Mouse (Mus musculus): ENCODE results near the gene Rabgap1l. TPM values are rescaled to one million over a fixed set of nuclear protein-coding genes. Genes with fewer than 3 reads are reported as not detected.
A peak's percentile ranks its signal among the peaks of the same experiment; 100 is the strongest.

Rabgap1l gene
- total and polyA plus RNA-seq, 2 experiments from 2014 or later = 27.4 to 140 TPM

GRCm38 (mm10) chr1:160308498-160308897, 484.5 kb downstream of the Rabgap1l start:
- H3K4me3 ChIP-seq (ENCODE audit: low read depth, low read length) = no peak overlapping the region
- H3K27me3 ChIP-seq (ENCODE audit: insufficient read depth, low read length) = no peaks in the 10 kb centered on the region
- H3K36me3 ChIP-seq (ENCODE audit: insufficient read depth) = no peaks in the 10 kb centered on the region
- no peak overlapping the region for H3K9ac ChIP-seq
- no peak for ATAC-seq
- H3K27ac ChIP-seq (ENCODE audit: low read depth, low read length) = no peak overlapping the region
- no peak for TF ChIP-seq CTCF (IDR thresholded peaks at IDR 0.05; ENCODE audit: low read depth)
- no peaks in the 10 kb centered on the region for H3K9me3 ChIP-seq (ENCODE audit: low read length)
- WGBS = 67% methylated on average over 7 of the region's 7 CpGs
- peaks cover 4% of the 10 kb centered on the region; the same call in 1 of the 2 replicates for H3K4me1 ChIP-seq (ENCODE audit: insufficient read depth)
- H3K4me2 ChIP-seq (ENCODE audit: low read depth) = no peak overlapping the region
- no peak for DNase-seq

- Histone ChIP-seq H3K27me3 (ENCODE audit: insufficient read depth, low read length) (no peaks in the 10 kb centered on the region), H3K4me1 (ENCODE audit: insufficient read depth) (peaks cover 4% of the 10 kb centered on the region; the same call in 1 of the 2 replicates), H3K27ac (ENCODE audit: low read depth, low read length) (no peak overlapping the region), H3K9ac (no peak overlapping the region), H3K9me3 (ENCODE audit: low read length) (no peaks in the 10 kb centered on the region), H3K4me2 (ENCODE audit: low read depth) (no peak overlapping the region), H3K36me3 (ENCODE audit: insufficient read depth) (no peaks in the 10 kb centered on the region), H3K4me3 (ENCODE audit: low read depth, low read length) (no peak overlapping the region)
- DNase-seq = no peak
- TF ChIP-seq CTCF (IDR thresholded peaks at IDR 0.05; ENCODE audit: low read depth) = no peak
- 68% methylated on average over 10 of the region's 10 CpGs for WGBS
- no peak for ATAC-seq
Observed at GRCm38 (mm10) chr1:160306866-160307616, 486.0 kb downstream of the Rabgap1l start.

DNA sequence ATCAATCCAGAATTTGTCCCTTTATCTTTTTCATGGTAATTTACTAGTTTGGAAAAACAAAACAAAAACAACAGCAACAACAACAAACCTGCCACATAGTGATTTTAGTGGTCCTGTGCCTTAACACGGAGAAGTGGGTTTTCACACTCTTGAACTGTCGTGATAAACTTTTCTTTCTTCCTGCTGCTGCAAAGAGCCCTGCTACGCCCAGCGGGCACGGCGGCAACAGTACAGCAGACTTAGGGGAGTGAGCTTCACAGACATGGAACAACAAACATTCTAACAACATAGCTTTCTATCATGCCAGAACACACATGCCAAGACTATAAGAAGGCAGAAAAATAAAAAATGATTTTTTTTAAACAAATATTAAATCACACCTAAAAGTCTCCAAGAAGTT, 486.7 kb downstream of the Rabgap1l start:
- H3K9me3 ChIP-seq (ENCODE audit: low read length) = no peaks in the 10 kb centered on the region

GRCm38 (mm10) chr1:160305826-160306225, 487.2 kb downstream of the Rabgap1l start:
- DNase-seq (no peak), ATAC-seq (no peak)
- Histone ChIP-seq H3K36me3 (ENCODE audit: insufficient read depth) (no peaks in the 10 kb centered on the region), H3K4me3 (ENCODE audit: low read depth, low read length) (no peak overlapping the region), H3K4me1 (ENCODE audit: insufficient read depth) (peaks cover 4% of the 10 kb centered on the region; the same call in 1 of the 2 replicates), H3K27me3 (ENCODE audit: insufficient read depth, low read length) (no peaks in the 10 kb centered on the region), H3K27ac (ENCODE audit: low read depth, low read length) (no peak overlapping the region), H3K9ac (no peak overlapping the region), H3K9me3 (ENCODE audit: low read length) (no peaks in the 10 kb centered on the region), H3K4me2 (ENCODE audit: low read depth) (no peak overlapping the region)
- TF ChIP-seq CTCF (IDR thresholded peaks at IDR 0.05; ENCODE audit: low read depth) = no peak
- 97% methylated on average over 1 of the region's 1 CpGs for WGBS

More for the DNA sequence above, 486.7 kb downstream of the Rabgap1l start:
- Histone ChIP-seq H3K27me3 (ENCODE audit: insufficient read depth, low read length) (no peaks in the 10 kb centered on the region), H3K9ac (no peak overlapping the region), H3K4me3 (ENCODE audit: low read depth, low read length) (no peak overlapping the region), H3K36me3 (ENCODE audit: insufficient read depth) (no peaks in the 10 kb centered on the region), H3K27ac (ENCODE audit: low read depth, low read length) (no peak overlapping the region), H3K4me2 (ENCODE audit: low read depth) (no peak overlapping the region), H3K4me1 (ENCODE audit: insufficient read depth) (peaks cover 4% of the 10 kb centered on the region; the same call in 1 of the 2 replicates)
- no peak for DNase-seq
- ATAC-seq = no peak
- TF ChIP-seq CTCF (IDR thresholded peaks at IDR 0.05; ENCODE audit: low read depth) = no peak
- WGBS = 82% methylated on average over 6 of the region's 6 CpGs

DNA sequence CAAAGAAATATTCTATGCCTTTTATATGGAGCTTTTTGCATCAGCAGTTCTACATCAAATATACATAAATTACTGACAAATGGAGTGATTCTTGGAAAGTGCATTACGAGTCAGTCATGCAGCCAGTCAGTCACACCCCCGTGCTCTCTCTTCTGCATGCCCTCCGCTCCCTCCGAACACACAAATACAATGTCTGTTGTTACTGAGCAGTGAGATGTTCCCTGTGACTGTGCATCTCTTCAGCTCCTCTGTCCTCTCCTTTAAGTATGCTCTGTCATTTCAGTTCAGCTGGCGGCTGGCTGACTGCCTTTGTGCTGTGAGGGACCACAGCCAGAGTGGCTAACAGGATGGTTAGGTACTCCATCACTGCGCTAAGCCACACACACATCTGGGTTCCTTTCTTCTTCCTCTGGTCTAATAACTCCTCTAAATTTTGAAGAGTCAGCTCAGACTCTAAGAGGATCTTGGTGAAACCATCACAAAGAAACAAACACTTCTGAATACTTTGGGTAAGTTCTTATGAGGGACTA, 488.0 kb downstream of the Rabgap1l start:
- no peaks in the 10 kb centered on the region for H3K27me3 ChIP-seq (ENCODE audit: insufficient read depth, low read length)
- peaks cover 4% of the 10 kb centered on the region; the same call in 1 of the 2 replicates for H3K4me1 ChIP-seq (ENCODE audit: insufficient read depth)
- no peak for TF ChIP-seq CTCF (IDR thresholded peaks at IDR 0.05; ENCODE audit: low read depth)
- no peak overlapping the region for H3K4me3 ChIP-seq (ENCODE audit: low read depth, low read length)
- no peak for DNase-seq
- 51% methylated on average over 6 of the region's 6 CpGs for WGBS
- no peak overlapping the region for H3K4me2 ChIP-seq (ENCODE audit: low read depth)
- H3K27ac ChIP-seq (ENCODE audit: low read depth, low read length) = no peak overlapping the region
- H3K9ac ChIP-seq = no peak overlapping the region
- H3K9me3 ChIP-seq (ENCODE audit: low read length) = no peaks in the 10 kb centered on the region
- no peaks in the 10 kb centered on the region for H3K36me3 ChIP-seq (ENCODE audit: insufficient read depth)
- ATAC-seq = no peak

DNA sequence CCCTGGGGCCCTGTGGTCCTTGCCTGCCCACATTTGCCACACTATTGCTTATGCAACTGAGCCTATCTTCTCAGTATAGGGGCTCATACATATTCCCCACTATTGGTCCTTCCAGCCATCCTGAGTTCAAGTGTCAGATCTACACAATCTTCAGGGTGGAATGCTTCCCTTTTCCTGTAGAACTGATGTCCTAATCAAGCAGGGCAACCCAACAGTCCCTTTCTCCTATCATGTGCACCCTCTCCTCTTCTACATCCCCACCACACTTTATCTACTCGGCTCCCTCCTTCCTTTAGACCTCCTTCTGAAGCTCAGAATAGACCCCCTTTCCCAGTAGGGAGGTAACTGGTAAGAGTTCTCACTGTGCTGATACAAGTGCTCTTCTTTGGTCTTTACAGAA, 490.7 kb downstream of the Rabgap1l start:
- H3K4me2 ChIP-seq (ENCODE audit: low read depth) = no peak overlapping the region
- no peak overlapping the region for H3K27ac ChIP-seq (ENCODE audit: low read depth, low read length)
- no peak for ATAC-seq
- H3K4me3 ChIP-seq (ENCODE audit: low read depth, low read length) = no peak overlapping the region
- DNase-seq = no peak
- H3K4me1 ChIP-seq (ENCODE audit: insufficient read depth) = no peaks in the 10 kb centered on the region
- 83% methylated on average over 1 of the region's 1 CpGs for WGBS
- H3K9ac ChIP-seq = no peak overlapping the region
- H3K27me3 ChIP-seq (ENCODE audit: insufficient read depth, low read length) = no peaks in the 10 kb centered on the region
- TF ChIP-seq CTCF (IDR thresholded peaks at IDR 0.05; ENCODE audit: low read depth) = no peak
- no peaks in the 10 kb centered on the region for H3K9me3 ChIP-seq (ENCODE audit: low read length)
- no peaks in the 10 kb centered on the region for H3K36me3 ChIP-seq (ENCODE audit: insufficient read depth)

DNA sequence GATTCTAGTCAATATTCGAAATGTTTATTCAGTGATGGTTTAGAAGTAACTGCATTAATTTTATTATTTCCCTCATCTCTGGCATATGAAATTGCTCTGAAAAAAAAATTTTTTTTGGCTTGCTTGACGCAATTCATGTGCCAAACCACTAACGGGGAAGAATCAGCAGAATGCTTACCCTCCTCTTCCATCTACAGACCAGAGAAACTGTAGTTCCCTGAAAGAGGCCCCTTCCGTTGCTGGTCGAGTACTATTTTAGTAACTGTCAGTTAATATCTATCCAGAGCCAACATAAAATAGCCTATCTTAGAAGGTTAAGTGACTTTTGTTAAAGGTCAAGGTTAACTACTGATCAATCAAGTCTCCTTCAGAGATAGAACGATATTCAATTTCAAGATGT, 491.9 kb downstream of the Rabgap1l start:
- Histone ChIP-seq H3K27me3 (ENCODE audit: insufficient read depth, low read length) (no peaks in the 10 kb centered on the region), H3K4me1 (ENCODE audit: insufficient read depth) (no peaks in the 10 kb centered on the region), H3K36me3 (ENCODE audit: insufficient read depth) (no peaks in the 10 kb centered on the region), H3K27ac (ENCODE audit: low read depth, low read length) (no peak overlapping the region), H3K9me3 (ENCODE audit: low read length) (no peaks in the 10 kb centered on the region), H3K4me2 (ENCODE audit: low read depth) (no peak overlapping the region), H3K9ac (no peak overlapping the region), H3K4me3 (ENCODE audit: low read depth, low read length) (no peak overlapping the region)
- peak; percentile 49 for DNase-seq
- 59% methylated on average over 6 of the region's 6 CpGs for WGBS
- ATAC-seq = no peak
- no peak for TF ChIP-seq CTCF (IDR thresholded peaks at IDR 0.05; ENCODE audit: low read depth)

All from forebrain, postnatal 0 days (tissue).